Mouse (Mus musculus): ENCODE data around the gene Gm973. TPM values are rescaled to one million over a fixed set of nuclear protein-coding genes. Genes with fewer than 3 reads are reported as not detected.
A peak's percentile ranks its signal among the peaks of the same experiment; 100 is the strongest.

Gm973 gene
- total RNA-seq, 2 experiments from 2014 or later, result 14.8 to 15.1 TPM

DNA sequence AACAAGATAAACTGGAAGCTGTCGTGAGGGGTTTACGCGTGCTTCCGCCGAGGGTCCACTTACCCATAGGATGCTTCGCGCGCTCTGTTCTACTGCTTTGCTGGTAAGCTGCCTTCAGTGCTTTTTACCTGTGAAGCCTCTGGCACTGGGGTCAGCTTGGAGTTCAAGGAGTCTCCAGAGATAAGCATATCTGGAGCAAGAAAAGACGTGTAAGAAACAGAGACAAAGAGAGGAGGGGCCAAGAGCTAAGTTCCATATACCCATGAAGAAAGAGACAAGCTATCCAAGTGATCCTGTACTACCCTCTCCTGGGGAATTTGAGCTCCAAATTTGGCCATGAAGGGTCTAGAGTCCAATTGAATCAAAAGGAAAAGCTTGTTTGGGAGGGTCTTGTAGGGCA, 24.5 kb upstream of the Gm973 start:
- no peak for DNase-seq (ENCODE audit: low spot score in 2 of 2)

DNA sequence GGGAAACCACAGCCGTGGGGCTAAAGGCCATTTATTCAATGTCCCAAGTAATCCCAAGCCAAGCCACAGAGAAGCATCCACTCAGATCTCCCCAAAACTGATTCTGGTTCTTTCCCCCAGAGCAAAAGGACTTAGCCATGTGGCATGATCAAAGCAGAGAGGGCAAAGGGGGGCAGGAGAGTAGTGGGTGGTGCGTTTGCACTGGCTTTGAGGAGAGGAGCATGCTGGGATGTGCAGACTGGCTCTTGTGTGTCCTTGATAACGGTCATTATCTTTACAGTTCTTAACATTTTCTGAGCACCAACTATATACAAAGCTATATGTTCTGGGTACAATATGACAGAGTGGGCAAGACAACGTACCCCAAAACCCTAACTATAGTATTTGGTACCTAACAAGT, 23.6 kb upstream of the Gm973 start:
- no peak for DNase-seq (ENCODE audit: low spot score in 2 of 2)

DNA sequence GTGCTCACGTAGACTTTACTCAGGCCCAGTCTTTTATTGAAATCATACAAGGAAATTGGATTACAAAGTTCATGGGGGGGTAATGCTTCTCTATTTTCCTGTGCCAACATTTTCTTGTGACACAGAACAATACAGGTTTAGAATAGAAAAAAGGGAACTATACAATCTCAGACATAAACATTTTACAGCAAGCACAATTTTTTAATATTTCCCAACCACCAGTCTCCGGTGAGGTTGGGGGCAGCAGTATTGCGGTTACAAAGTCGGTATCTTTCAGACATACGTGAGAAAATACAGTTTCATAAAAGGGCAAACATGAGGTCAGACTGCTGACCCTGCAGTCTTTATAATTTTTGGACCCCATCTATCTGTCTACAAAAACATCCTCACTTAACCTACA, 20.1 kb upstream of the Gm973 start:
- DNase-seq (ENCODE audit: low spot score in 2 of 2), result no peak

DNA sequence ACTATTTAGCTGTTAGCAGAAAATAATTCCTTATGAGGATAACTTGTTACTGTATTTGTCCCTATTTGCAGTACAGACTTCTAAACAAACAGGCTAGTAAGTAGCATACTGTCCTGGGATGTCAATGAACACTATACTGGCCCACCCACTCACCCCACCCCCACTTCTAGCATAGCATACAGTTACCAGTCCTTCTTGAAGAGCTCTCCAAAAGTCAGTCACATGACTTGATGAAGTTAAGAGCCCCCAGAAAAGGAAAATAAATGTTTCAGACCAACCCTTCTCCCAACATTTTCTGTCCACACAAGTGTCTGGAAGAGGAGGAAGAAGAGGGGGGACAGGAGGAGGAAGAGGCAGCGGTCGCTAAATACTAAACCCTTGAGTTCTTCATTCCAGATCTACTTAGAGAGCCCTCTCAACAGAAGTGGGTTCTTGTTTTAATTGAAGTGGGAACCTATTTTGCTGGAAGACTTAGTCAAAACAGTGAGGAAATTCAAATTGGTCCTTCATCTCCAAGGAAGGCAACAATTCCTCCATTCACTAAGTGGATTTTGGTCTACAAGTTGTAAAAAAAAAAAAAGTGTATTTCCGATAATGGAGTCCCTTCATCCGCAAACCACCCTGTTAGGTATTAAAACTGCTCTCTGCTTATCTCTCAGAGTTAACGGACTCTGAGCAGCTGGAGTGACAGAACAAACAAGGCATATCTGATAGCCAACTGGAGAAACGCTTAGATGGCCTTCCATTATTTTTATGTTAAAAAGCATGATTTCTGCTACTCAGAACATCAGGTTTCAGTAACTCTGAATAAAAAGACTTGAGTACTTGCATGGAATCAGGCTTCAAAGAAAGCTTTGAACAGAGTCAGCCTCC, 18.1 kb upstream of the Gm973 start:
- no peak for DNase-seq (ENCODE audit: low spot score in 2 of 2)

DNA sequence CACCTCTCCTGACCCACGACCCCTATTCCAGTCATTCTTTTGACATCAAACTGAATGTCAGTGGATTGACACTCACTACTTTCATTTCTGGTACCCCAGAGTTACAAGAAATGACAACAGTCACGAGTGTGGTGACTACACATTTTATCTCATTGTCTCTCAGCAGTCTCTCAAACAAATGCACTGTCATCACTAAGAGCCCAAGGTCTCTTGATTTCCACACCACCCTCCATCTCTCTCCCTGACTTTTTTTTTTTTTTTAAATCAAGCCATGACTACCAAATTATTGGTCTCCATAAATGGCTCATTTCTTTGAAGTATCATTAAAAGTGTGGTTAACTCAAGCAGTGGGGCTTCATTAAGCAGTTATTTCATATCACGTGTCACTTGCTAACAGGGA, 16.7 kb upstream of the Gm973 start:
- DNase-seq (ENCODE audit: low spot score in 2 of 2), result no peak

DNA sequence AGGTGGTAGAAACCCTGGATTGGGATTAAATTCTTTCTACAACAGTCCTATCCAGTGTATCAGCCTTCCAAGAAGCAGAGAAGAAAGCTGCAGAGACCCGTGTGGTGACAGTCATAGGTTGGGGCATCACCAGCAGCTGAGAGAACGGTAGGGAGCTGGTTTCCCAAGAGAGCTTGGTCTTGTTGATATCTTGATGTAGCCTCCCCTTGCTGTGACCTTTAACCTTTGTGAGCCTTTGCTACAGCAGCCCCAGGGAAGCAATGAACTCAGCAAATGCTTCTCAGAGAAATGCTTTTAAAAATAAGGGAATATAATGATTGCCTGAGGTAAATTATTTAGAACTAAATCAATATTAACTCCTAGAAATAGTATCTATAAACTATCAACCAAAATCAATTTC, 13.7 kb upstream of the Gm973 start:
- no peak for DNase-seq (ENCODE audit: low spot score in 2 of 2)

DNA sequence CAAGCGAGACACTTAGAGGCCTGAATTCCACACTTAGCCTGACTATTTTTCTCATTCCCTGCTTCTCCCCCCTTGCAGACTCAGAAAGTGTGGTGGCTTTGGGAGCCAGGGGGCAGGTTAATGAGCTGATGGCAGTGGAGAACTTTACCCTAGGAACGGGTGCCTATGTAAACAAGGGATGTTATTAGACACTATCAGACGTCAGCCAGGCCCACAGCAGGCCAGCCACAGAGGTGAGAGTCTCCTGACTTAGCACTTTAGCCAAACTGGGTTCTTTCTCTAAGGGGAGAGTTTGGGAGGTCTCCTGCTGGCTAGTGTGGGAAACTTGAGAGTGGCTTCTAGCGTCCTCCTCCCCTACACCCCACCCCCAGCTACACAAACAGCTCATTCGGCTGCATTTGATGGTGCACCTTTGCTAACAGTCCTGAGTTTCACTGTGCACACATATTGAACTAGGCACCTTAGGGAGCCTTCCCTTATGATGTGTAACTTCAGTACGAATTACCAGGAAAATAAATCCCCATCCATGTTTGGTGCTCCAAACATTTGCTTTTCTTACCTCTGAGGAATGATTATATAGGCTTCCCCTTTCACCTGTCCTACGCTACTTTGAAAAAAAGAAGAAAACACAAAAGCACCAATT, 12.3 kb upstream of the Gm973 start:
- DNase-seq (ENCODE audit: low spot score in 2 of 2), result no peak

DNA sequence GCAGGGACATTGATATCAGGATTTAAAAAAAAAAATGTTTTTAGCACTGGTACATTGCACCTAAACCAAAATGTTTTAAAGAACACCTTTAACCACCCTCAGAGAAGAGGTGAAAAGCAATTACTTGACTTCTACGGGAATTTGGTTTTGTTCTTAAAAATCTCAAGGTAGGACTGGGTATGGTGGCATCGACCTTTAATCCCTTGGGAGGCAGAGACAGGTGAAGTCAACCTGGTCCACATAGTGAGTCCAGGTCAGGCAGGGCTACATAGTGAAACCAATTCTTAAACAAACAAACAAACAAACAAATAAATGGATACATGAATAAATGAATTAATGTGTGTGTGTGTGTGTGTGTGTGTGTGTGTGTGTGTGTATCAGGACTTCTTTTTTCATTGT, 11.8 kb upstream of the Gm973 start:
- DNase-seq (ENCODE audit: low spot score in 2 of 2), result no peak

DNA sequence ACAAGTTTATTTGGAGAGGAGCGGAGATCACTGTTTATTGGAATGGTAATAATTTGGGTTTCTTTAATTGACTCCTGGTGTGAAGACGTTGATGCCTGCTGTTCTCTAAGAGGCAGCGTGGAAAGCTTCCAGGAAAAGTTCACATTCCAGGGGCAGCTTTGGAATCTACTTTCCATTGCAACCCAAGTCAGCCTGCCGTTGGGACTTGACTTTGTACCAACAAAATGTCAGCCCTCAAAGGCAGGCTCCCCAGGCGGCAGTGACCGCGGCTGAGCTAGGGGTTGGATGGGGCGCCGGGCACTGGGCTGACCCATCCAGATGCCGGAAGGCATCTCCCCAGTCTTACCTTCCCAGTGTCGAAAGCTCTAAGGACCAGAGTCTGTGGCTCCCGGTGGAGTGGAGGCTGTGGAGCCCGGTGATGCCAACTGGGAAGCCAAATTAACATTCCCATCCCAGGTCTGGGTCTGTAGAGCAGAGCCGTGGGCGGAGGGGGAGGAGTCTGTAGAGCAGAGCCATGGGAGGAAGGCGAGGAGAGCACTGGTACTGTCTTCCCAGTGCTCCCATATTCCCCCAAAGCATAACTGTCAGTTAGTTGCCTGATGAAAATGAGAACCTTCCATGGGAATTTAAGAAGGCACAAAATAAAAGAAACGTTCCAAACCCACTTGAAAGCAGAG, 7.5 kb upstream of the Gm973 start:
- no peak for DNase-seq (ENCODE audit: low spot score in 2 of 2)

DNA sequence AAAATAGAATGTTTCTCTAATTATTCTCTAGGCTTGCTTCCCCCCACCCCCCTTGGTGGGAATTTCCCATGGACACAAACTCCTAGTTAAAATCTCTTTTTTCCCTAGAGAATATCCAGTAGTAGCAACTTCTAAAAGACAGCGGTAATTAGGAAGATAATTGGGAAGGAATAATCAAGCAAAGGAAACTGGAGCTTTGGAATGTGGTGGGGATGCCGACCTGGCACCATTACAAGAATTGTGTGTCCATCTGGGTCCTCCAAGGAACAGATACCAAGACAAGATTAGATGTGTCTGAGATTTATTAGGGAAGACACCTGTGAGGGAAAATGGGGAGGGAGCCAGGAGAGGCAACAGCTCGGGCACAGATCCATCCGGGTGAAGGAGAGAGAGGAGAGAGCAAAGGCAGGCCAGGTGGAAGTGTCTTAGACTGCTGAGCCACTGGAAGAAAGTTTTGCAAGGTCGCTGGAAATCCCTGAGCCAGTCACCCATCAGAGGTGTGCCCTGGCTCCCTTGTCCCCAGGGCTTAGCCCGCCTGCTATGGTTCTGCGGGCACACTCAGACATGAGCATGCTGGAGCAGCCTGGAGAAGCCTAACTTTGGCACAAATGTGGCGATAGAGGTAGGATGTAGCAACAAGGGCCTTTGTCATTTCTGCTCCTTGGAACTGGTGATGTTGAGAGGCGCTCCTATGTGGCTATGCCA, 4.3 kb upstream of the Gm973 start:
- DNase-seq (ENCODE audit: low spot score in 2 of 2), result no peak

DNA sequence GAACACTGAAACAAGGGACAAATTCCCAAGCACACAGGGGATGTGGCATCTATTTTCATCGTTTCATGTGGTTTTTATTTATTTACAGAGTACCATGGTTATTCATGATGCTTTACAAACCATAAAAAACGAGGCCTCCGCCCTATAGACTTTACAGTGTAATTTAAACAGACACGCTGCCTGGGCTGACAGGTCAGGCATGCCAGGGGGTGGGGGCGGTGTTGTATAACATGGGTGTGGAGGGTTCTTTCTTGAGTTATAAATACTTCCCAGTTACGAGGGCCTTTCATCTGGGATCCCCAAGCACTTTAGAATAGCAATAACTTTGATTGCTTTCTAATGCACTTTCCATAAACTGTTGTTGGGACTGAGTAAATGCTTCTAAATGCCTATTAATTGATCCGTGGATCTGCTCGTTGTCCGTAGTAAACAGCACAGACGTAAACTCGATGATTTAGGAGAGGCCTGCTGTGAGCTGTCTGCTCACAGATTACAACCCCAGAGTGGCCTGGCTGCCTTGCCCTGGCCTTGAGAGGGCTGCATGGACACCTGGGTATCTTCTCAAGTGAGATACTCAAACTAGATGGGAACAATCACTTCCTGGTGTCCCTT, 4.3 kb downstream of the Gm973 start:
- no peak for DNase-seq (ENCODE audit: low spot score in 2 of 2)

DNA sequence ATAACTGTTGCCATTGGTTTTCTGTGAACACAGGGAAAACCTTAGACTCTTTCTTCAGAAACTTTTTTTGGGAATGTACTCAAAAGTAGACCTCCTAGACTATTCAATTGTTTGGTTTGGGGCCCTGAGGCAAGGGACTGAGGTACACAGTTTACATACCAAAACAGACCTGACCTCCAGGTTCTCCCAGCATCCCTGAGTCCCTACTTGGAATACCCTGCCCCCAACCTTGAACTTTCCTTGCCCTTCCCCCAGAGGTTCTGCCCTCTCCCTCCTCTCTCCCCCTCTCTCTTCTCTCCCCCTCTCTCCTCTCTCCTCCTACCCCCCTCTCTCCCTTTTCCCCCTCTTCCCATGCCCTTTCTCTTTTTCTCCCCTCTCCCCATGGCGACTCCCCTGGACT, 6.4 kb downstream of the Gm973 start:
- no peak for DNase-seq (ENCODE audit: low spot score in 2 of 2)

DNA sequence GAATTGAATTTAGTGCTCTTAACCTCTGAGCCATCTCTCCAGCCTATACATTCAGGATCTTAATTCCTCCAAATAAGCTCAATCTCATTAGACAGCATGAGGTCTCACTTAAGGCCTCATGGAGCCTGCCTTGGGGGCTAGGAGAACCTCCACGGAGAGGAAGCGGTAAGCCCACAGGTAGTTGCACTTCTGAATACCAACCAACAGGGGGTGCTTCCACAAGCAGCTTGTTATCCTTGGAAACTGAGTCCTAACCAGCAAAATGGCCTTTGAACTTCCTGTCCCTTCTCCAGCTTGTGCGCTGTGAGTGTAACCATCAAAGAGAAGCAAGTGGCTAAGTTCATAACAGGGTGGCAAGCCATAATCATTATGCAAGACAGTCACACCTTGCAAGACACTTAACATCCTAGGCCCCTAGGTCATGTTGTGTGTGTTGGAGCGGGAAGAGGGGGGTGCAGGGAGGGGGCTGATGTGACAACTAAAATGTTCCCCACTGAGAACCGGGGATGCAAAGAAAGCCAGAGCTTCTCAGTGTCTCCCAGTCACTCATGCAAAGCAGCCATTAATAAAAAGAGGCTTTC, 7.4 kb downstream of the Gm973 start:
- DNase-seq (ENCODE audit: low spot score in 2 of 2), result no peak

DNA sequence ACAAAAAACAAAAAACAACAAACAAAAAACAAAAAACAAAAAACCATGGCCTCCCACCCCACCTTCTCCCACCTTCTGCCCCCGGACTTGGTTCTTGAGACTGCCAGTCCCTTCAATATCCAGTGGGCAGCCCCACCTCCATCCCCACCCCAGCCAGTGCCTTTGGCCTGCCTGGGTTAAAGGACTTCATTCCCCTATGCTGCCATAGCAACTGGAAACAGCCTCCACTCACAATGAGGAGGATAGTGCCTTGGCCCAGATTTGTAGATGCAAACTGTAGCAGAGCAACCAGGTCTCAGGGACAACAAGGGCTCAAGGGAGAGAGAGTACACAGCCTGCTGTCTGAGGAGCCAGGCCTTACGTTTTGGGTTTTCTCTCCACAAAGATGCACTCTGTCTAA, 8.0 kb downstream of the Gm973 start:
- no peak for DNase-seq (ENCODE audit: low spot score in 2 of 2)

DNA sequence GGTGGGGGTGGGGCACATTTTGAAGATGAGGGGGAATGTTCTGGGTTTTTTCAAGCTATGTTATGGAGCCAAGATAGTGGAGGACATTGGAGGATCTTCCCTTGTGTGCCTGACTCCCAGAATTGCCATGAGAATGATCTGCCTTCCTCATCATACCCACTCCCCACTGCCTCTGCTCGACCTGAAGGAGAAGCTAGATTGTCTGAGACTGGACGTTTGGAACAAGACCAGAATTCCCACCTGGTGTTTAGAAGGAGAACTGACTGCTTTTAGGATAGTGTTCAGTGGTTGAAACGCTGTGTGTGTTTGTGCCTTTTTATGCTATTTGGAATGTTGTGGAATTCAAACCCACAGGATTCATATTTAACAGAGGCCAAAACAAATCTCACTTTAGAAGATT, 8.7 kb downstream of the Gm973 start:
- DNase-seq (ENCODE audit: low spot score in 2 of 2), result no peak

DNA sequence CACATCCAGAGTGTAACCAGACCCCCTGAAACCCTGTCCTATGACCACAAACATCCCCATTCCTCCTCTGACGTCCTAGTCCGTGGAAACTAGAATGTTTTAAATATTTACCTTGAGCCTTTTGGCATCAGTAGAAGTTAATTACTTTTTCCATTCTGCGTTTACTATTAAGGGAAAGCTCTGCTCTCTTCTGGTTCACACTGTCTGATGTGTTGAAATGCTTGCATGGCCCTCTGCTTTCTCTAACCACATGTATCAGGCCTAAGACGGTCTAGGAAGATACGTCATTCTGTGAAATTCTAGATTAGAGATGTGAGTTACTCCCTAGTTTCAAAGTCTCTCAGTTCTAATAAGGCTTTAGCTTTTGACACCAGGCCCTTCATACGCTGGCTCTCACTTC, 11.2 kb downstream of the Gm973 start:
- DNase-seq (ENCODE audit: low spot score in 2 of 2), result no peak

DNA sequence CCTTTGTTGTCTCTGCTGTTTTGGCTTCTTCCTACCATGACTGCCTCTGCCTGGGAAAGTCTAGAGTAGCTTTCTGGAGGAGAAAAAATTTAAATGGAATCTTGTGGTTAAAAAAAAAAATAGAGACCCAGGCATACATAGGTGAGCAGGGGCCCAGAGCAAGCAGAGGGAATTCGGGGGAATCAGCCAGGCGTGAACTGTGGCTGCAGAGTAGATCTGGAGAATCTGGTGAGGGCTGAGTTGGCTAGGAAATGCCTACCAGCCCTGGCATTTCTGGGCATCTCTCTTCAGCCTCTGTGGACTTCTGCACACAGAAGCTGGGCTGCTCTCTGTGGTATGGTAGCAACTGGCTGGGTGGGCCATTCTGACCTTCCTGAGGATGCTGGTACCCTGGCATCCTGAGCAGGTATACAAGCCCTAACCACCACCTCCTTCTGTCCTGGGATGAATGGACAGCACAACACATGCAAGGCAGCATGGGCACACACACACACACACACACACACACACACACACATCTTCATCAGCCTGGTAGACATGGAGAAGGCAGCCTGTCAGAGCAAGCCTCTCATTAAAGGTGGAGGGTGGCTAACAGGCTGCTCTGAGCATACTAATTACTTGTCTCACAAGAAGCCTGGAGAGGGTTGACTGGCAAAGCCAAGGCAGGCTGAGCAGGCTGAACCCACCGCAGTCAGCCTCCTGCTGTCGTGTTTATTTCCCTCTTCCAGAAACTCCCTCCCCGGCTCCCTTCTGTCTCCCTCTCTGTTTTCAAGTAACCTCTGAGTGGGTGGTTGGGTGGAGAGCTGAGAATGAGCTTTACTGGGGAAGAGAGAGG, 19.1 kb downstream of the Gm973 start:
- DNase-seq (ENCODE audit: low spot score in 2 of 2), result peak; percentile 62 to 74

DNA sequence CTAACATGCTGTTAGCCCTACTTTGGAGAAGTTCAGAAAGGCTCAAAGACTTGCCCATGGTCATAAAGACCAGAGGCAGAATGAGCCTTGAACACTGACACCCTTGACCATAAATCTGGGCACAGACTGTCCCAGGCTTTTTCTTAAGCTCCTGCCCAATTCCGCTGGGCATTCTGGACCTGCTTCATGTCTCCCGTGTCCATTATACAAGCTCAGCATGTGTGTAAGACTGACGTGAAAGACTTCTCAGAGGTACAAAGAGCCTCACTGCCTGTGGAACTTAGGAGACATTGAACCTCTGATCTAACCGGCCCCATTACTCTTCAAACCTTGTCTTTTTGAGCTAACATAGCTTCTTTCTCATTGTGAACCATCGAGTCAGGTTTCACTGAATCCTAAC, 22.3 kb downstream of the Gm973 start:
- DNase-seq (ENCODE audit: low spot score in 2 of 2), result no peak

DNA sequence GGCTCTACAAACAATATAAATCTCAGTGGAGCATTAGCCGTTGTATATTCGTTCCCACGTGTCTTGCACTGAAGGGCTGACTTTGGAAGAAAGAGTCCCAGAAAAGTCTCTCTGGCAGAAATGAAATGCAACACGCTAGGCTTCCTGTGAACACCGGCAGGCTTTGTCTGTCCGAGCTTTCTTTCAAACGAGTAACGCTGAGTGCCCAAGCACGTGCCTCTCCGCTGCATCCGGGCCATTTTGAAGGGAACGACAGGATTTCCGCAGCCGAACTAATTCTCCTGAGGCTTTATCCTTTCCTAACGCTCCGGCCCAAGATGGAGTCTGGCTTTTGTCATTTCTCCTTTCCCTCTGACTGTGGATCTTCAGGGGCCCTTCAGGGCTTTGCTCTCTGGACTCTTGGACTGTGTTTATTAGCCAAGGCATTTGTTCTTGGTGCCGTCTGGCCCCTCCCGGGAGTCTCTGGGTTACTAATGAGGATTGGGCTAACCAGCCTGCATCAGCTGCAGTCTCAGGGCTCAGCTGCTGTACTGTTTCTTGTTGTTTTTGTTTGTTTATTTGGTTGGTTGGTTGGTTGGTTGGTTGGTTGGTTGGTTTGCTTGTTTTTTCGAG, 24.6 kb downstream of the Gm973 start:
- no peak for DNase-seq (ENCODE audit: low spot score in 2 of 2)
